Mouse (Mus musculus): ENCODE results near the gene Tsr2. TPM values are rescaled to one million over a fixed set of nuclear protein-coding genes. Genes with fewer than 3 reads are reported as not detected.

The Tsr2 gene
- polyA plus RNA-seq, 1 experiment, result 6.4 TPM

DNA sequence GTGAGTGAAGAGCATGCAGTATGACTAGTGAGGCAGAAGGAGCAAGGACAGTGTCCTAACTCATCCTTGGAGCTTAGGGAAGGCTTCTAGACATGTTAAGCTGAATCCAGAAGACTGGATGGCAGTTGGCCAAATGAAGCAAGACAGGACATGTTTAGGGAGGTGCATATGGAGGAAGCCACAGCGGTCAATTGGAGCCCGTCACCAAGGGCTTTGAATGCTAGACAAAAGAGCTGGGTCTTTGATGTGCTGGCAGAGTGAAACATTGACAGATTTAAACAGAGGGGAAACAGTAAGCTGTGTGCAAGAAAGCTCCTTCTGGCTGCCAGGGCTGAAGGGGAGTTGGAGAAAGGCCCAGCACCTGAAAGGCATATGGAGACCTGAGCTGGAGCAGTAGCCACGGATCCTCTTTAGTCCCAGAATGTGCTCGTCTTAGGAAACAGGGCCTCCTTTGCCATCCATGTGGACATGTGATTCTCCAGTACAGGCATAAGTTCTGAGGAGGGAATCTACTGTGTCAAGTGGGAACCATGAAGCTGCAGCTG, 19.3 kb downstream of the Tsr2 start:
- 82% methylated on average over 4 of the region's 4 CpGs for WGBS
- no peaks in the 10 kb centered on the region for H3K4me1 ChIP-seq (ENCODE audit: control insufficient read depth, insufficient read depth, low read length)
- H3K4me3 ChIP-seq (replicated peaks; ENCODE audit: extremely low read depth, low read depth, low read length), result no peak overlapping the region
- no peak for TF ChIP-seq POLR2A (IDR thresholded peaks at IDR 0.05; ENCODE audit: borderline replicate concordance, extremely low read depth, low read depth, low read length)
- no peak for TF ChIP-seq CTCF (IDR thresholded peaks at IDR 0.05; ENCODE audit: insufficient read depth, low read length)
- no peak for DNase-seq

DNA sequence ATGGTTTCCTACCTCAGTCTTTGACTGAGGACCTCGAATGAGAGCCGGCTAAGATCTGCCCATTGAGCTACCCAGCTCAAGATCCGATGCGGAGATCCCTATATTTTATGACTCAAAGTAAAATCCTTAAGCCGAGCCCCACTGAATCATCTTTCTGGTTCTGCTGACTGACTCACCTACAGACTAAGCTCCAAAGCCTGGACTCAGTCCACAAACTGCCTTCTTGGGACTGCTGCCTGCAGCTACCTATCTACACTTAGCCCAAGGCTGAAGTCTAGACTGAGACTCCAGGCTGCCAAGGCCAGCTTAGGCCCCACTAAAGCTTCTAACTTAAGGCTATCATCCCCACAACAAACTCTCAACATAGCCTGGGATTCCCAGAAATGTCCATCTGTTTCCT, 20.3 kb downstream of the Tsr2 start:
- DNase-seq, result no peak
- no peak for TF ChIP-seq POLR2A (IDR thresholded peaks at IDR 0.05; ENCODE audit: borderline replicate concordance, extremely low read depth, low read depth, low read length)
- no peak for TF ChIP-seq CTCF (IDR thresholded peaks at IDR 0.05; ENCODE audit: insufficient read depth, low read length)
- H3K4me3 ChIP-seq (replicated peaks; ENCODE audit: extremely low read depth, low read depth, low read length), result no peak overlapping the region
- H3K4me1 ChIP-seq (ENCODE audit: control insufficient read depth, insufficient read depth, low read length), result no peaks in the 10 kb centered on the region
- 92% methylated on average over 5 of the region's 5 CpGs for WGBS

GRCm38 (mm10) chrX:151067876-151068275, 28.5 kb downstream of the Tsr2 start:
- no peaks in the 10 kb centered on the region for H3K4me1 ChIP-seq (ENCODE audit: control insufficient read depth, insufficient read depth, low read length)
- TF ChIP-seq CTCF (IDR thresholded peaks at IDR 0.05; ENCODE audit: insufficient read depth, low read length), result no peak
- TF ChIP-seq POLR2A (IDR thresholded peaks at IDR 0.05; ENCODE audit: borderline replicate concordance, extremely low read depth, low read depth, low read length), result no peak
- no peak overlapping the region for H3K4me3 ChIP-seq (replicated peaks; ENCODE audit: extremely low read depth, low read depth, low read length)
- WGBS, result 89% methylated on average over 5 of the region's 5 CpGs
- no peak for DNase-seq

DNA sequence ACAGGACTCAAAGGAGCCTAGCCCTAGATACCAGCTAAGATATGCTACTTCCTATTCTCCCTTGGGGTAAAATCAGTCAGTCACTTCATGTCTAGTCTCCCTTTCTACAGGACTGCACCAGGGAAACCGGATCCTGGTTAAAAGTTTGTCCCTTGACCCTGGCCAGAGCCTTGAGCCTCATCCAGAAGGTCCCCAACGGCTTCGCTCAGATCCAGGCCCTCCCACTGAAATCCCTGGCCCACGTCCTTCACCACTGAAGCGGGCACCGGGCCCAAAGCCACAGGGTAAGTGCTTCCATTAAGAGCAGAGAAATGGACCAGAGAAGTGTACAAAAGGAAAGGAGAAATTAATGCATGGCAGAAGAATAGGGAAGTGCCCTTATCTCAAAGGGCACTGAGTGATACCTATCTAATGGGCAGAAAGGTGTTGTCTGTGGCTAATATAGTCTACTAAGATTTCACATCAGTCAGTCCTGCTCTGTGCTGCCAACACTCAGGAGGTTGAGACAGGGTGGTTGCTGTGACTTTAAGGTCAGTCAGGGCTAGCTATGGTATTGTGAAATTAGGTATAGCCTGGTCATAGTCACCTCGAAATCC, 30.2 kb downstream of the Tsr2 start:
- no peaks in the 10 kb centered on the region for H3K4me1 ChIP-seq (ENCODE audit: control insufficient read depth, insufficient read depth, low read length)
- whole genome bisulfite sequencing, result 73% methylated on average over 7 of the region's 7 CpGs
- no peak overlapping the region for H3K4me3 ChIP-seq (replicated peaks; ENCODE audit: extremely low read depth, low read depth, low read length)
- DNase-seq, result no peak
- no peak for TF ChIP-seq CTCF (IDR thresholded peaks at IDR 0.05; ENCODE audit: insufficient read depth, low read length)
- TF ChIP-seq POLR2A (IDR thresholded peaks at IDR 0.05; ENCODE audit: borderline replicate concordance, extremely low read depth, low read depth, low read length), result no peak

GRCm38 (mm10) chrX:151061615-151062299, 34.6 kb downstream of the Tsr2 start:
- 59% methylated on average over 3 of the region's 3 CpGs for WGBS
- no peaks in the 10 kb centered on the region for H3K4me1 ChIP-seq (ENCODE audit: control insufficient read depth, insufficient read depth, low read length)
- TF ChIP-seq CTCF (IDR thresholded peaks at IDR 0.05; ENCODE audit: insufficient read depth, low read length), result no peak
- TF ChIP-seq POLR2A (IDR thresholded peaks at IDR 0.05; ENCODE audit: borderline replicate concordance, extremely low read depth, low read depth, low read length), result no peak
- DNase-seq, result no peak
- H3K4me3 ChIP-seq (replicated peaks; ENCODE audit: extremely low read depth, low read depth, low read length), result no peak overlapping the region

DNA sequence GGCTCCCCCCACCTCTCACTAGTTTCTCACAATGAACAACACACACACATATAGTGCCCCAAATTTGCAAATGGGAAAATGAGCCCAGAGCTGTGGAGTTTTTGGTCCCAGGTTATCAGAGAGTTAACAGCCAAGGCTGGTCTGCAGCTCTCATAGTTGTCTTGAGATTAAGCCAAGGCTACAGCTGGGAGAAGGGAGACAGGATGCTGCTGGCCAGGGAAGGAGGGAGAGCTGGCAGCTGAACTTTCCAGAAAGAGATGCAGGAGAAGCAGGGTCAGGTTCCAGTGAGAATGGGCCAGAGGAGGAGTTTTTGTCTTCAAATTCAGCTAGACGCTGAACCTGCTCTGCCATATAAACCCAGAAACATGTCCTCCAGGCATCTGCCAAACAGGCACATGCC, 37.0 kb downstream of the Tsr2 start:
- no peak for DNase-seq

GRCm38 (mm10) chrX:151055559-151055958, 40.8 kb downstream of the Tsr2 start:
- WGBS, result 21% methylated on average over 1 of the region's 1 CpGs
- DNase-seq, result no peak

More for the DNA sequence above, 37.0 kb downstream of the Tsr2 start:
- H3K4me3 ChIP-seq (replicated peaks; ENCODE audit: extremely low read depth, low read depth, low read length), result no peak overlapping the region
- H3K4me1 ChIP-seq (ENCODE audit: control insufficient read depth, insufficient read depth, low read length), result peaks cover under 1% of the 10 kb centered on the region; the same call in 1 of the 2 replicates
- TF ChIP-seq POLR2A (IDR thresholded peaks at IDR 0.05; ENCODE audit: borderline replicate concordance, extremely low read depth, low read depth, low read length) (no peak), CTCF (IDR thresholded peaks at IDR 0.05; ENCODE audit: insufficient read depth, low read length) (no peak)
- WGBS, result 68% methylated on average over 1 of the region's 1 CpGs

GRCm38 (mm10) chrX:151054489-151054888, 41.9 kb downstream of the Tsr2 start:
- 65% methylated on average over 6 of the region's 6 CpGs for WGBS
- Histone ChIP-seq H3K4me1 (ENCODE audit: control insufficient read depth, insufficient read depth, low read length) (peaks cover 2% of the 10 kb centered on the region; the same call in 1 of the 2 replicates), H3K4me3 (replicated peaks; ENCODE audit: extremely low read depth, low read depth, low read length) (no peak overlapping the region)
- no peak for TF ChIP-seq POLR2A (IDR thresholded peaks at IDR 0.05; ENCODE audit: borderline replicate concordance, extremely low read depth, low read depth, low read length)
- no peak for TF ChIP-seq CTCF (IDR thresholded peaks at IDR 0.05; ENCODE audit: insufficient read depth, low read length)
- DNase-seq, result no peak

More at GRCm38 (mm10) chrX:151055559-151055958, 40.8 kb downstream of the Tsr2 start:
- Histone ChIP-seq H3K4me1 (ENCODE audit: control insufficient read depth, insufficient read depth, low read length) (peaks cover 2% of the 10 kb centered on the region; the same call in 1 of the 2 replicates), H3K4me3 (replicated peaks; ENCODE audit: extremely low read depth, low read depth, low read length) (no peak overlapping the region)
- TF ChIP-seq POLR2A (IDR thresholded peaks at IDR 0.05; ENCODE audit: borderline replicate concordance, extremely low read depth, low read depth, low read length) (no peak), CTCF (IDR thresholded peaks at IDR 0.05; ENCODE audit: insufficient read depth, low read length) (no peak)

GRCm38 (mm10) chrX:151050337-151050736, 46.0 kb downstream of the Tsr2 start:
- DNase-seq, result no peak
- WGBS, result 64% methylated on average over 7 of the region's 7 CpGs
- no peak for TF ChIP-seq CTCF (IDR thresholded peaks at IDR 0.05; ENCODE audit: insufficient read depth, low read length)
- no peak for TF ChIP-seq POLR2A (IDR thresholded peaks at IDR 0.05; ENCODE audit: borderline replicate concordance, extremely low read depth, low read depth, low read length)
- H3K4me1 ChIP-seq (ENCODE audit: control insufficient read depth, insufficient read depth, low read length), result peaks cover 2% of the 10 kb centered on the region; the same call in 1 of the 2 replicates
- no peak overlapping the region for H3K4me3 ChIP-seq (replicated peaks; ENCODE audit: extremely low read depth, low read depth, low read length)
